Mouse (Mus musculus) ovary, postnatal 14 days (tissue): ENCODE results near the gene Shcbp1l.
"Not testable (repeated sequence)": the region's sequence is repeated elsewhere in the genome, so short reads cannot be mapped to it uniquely, and the experiment has no call there.

Experiments
- DNase-seq: peaks from one replicate; pipeline ENCODE4 v3.0.0; 2022; ENCODE audit warnings: low spot score

The Shcbp1l gene

GRCm38 (mm10) chr1:153424770-153425584 is at the start of gene Shcbp1l:
Gene Shcbp1l (plus strand): TSS chr1:153425162.
- DNase-seq, result peak; percentile 39

- no peak for DNase-seq
These were observed 48.5 kb upstream of the Shcbp1l start for GRCm38 (mm10) chr1:153376446-153376845.

DNA sequence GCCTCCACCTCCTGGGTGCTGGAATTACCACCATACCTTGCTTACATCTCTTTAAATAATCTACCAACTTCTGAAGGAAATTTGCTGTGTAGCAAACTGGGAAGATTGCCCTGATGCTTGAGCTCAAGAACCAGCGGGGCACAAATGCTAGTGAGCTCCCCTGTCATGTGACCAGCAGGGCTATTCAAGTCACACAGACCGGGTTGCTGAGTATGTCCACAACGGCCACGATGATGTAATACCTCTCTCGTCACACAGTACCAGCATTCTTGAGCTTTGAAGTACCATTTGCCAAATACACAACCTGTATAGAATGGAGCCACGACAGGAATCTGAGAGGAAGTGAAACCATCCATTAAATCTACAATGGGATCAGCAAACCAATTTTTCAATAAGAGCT is 46.4 kb upstream of the Shcbp1l start:
- DNase-seq, result no peak

DNA sequence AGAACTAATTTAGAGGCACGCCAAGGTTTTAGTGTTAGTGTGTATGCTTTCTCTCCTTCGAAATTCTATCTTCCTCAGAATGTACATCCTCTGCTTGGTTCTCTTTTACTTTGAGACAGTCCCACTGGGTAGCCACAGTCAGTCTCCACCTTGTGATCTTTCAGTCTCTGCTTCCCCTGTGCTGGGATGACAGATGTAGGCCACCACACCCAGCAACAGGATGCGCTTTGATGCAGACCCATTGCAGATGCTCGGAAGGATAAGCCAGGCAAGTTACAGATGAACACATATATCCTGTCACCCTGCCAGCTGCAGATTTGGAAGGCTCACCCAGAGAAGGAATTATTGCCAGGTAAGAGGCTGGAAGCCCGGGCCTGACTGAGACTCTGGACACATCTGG is 45.1 kb upstream of the Shcbp1l start:
- no peak for DNase-seq

GRCm38 (mm10) chr1:153380746-153381282 is 44.1 kb upstream of the Shcbp1l start:
- DNase-seq, result no peak

- DNase-seq, result no peak
These were observed 39.9 kb upstream of the Shcbp1l start for GRCm38 (mm10) chr1:153385081-153385480.

GRCm38 (mm10) chr1:153385661-153386060 is 39.3 kb upstream of the Shcbp1l start:
- DNase-seq, result not testable (repeated sequence)

DNA sequence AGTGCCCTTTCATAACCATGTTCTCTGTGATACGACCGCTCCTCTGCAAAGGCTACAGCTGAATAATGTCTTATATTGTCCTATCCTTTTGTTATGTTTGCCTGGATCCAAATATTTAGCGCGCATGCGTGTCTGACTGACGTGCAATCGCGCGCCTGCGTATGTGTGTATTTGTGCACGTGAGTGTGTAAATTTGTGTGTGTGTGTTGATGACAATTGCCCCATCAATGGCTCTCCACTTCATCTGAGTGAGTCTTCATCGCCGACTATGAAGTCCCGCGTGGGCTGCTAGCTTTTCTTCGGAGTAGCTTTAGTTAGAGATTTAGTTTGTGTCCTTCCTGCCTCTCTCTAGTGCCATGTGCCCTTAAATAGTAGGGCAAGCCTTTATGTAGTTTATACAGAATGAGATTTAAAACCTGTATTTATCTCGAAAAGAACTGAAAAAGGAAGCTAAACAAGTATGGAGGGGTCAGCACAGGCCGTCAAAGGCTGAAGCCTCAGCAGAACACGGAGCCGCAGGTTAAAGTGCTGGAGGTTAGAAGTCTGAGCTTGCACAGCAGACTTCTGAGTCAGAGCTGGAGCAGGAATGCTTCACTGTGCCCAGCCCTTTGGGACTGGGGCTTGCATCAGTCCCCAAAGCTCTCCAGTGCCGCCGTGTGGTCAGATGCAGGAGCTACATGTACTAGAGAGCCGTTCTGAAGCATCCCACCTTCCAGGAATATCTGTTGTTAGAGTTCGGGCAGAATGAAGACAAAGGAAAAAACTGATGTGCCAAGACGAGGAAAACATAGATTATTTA is 38.5 kb upstream of the Shcbp1l start:
- DNase-seq, result peak; percentile 70

DNA sequence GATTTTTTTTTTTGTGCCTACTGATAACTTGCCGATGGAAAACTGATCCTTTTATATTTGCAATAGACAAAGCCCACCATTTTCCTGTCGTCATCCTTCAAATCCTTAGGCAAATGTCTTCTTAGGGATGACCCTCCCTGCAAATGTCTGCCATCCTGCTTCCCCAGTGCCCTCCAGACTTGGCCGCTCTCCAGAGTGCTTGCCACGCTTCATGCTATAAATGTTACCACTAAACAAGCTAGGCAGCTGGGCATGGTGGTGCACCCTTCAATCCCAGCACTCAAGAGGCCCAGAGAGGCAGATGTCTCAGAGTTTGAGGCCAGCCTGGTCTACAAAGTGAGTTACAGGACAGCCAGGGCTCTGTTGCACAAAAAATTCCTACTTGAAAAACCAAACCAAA is 29.3 kb upstream of the Shcbp1l start:
- not testable (repeated sequence) for DNase-seq

DNA sequence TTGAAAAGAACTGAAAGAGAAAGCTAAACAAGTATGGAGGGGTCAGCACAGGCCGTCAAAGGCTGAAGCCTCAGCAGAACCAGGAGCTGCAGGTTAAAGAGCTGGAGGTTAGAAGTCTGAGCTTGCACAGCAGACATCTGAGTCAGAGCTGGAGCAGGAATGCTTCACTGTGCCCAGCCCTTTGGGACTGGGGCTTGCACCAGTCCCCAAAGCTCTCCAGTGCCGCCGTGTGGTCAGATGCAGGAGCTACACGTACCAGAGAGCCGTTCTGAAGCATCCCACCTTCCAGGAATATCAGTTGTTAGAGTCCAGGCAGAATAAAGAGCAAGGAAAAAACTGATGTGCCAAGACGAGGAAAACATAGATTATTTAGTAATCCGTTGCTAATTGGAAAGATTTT is 23.2 kb upstream of the Shcbp1l start:
- peak; percentile 45 for DNase-seq

GRCm38 (mm10) chr1:153407641-153408040 is 17.3 kb upstream of the Shcbp1l start:
- DNase-seq, result not testable (repeated sequence)

DNA sequence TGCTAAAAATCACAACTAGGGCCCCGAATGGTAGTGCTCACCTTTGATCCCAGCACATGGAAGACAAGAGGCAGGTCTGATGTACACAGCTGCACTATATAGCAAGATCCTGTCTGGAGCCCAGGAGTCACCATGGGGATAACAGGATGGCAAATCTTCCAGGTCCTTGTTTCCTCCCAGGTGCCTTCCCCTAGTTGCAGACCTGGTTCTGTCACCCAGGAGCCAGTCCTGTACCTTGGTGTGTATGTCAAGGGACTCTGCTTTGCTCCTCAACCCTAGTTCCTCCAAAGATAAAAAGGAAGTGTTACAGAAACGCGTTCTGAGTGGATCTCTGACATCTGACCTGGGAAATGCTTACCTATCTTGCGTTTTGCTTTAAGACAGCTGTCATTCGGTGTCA is 16.7 kb upstream of the Shcbp1l start:
- not testable (repeated sequence) for DNase-seq

- DNase-seq, result not testable (repeated sequence)
These were observed 14.0 kb upstream of the Shcbp1l start for GRCm38 (mm10) chr1:153410915-153411314.

DNA sequence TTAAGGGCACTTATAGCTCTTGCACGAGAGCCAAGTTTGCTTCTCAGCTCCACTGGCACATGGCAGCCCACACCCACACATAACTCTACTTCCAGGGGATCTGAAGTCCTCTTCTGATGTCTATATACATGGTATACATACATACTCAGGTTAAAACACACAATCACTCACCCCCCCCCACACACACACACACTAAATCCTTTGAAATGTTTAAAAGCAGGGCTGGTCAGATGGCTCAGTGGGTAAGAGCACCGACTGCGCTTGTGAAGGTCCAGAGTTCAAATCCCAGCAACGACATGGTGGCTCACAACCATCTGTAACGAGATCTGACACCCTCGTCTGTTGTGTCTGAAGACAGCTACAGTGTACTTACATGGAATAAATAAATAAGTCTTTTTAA is 13.2 kb upstream of the Shcbp1l start:
- no peak for DNase-seq

- DNase-seq, result not testable (repeated sequence)
These were observed 12.1 kb upstream of the Shcbp1l start for GRCm38 (mm10) chr1:153412663-153413396.

DNA sequence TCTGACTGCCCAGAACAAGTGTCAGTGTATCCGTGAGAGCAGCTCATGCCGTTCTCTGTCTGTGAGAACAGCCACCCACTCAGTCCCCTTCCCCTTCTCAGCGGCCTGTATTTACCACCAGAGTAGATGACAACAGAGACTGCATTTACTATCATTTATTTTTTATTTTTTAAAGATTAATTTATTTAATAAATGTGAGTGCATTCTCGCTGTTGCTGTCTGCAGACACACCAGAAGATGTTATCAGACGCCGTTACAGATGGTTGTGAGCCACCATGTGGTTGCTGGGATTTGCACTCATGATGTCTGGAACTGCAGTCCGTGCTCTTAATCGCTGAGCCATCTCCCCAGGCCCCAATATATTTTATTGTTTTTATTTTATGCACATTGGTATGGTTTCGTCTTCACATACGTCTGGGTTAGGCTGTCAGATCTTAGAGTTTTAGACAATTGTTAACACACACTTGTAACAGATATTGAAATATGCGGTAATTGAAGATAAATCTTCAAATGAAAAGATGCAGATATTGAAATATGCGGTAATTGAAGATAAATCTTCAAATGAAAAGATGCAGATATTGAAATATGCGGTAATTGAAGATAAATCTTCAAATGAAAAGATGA is 11.5 kb upstream of the Shcbp1l start:
- not testable (repeated sequence) for DNase-seq

- not testable (repeated sequence) for DNase-seq
These were observed 10.7 kb upstream of the Shcbp1l start for GRCm38 (mm10) chr1:153414114-153414723.

- no peak for DNase-seq
These were observed 10.0 kb upstream of the Shcbp1l start for GRCm38 (mm10) chr1:153414962-153415361.

GRCm38 (mm10) chr1:153415742-153416141 is 9.2 kb upstream of the Shcbp1l start:
- not testable (repeated sequence) for DNase-seq

GRCm38 (mm10) chr1:153416271-153416832 is 8.6 kb upstream of the Shcbp1l start:
- DNase-seq, result not testable (repeated sequence)

DNA sequence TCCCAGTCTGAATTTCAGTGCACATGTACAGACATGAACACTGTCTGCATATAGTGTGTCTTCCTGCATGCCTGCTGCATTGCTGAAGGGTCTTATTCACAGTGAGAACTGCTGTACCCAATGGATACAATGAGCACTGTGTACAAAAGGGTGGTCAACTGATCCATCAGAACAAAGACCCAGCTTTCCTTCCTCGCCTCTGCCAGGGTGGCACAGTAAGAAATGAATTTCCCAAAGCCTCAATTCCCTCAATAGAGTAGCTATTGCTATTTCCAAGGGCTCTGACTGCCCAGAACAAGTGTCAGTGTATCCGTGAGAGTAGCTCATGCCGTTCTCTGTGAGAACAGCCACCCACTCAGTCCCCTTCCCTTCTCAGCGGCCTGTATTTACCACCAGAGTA is 7.2 kb upstream of the Shcbp1l start:
- DNase-seq, result not testable (repeated sequence)
